In genomic region chr7:143594865-143595264, GRCm38 (mm10) we compare ENCODE assay signal across 9 mouse cellular contexts. TPM values are rescaled to one million over a fixed set of nuclear protein-coding genes. Genes with fewer than 3 reads are reported as not detected.
DNase-seq lines count a peak whose midpoint lies in the region; ATAC-seq and TF ChIP-seq lines count a peak whose summit lies in the region.
"Had no signal": no experiment of that assay in that cellular context is flagged by ENCODE, and none has a peak within 500 bp of the region (broad histone marks: within the 10 kb centered on the region; RNA-seq: fewer than 3 reads in every experiment).

No protein-coding gene starts in this region.

- no peak for TF ChIP-seq POLR2A in kidney, adult 2 months (IDR thresholded peaks at IDR 0.05; ENCODE audit: low read depth, low read length)

- no peak overlapping the region for H3K9ac ChIP-seq in kidney, embryonic 16.5 days (replicated peaks; ENCODE audit: low read length)
- H3K9ac ChIP-seq in intestine, embryonic 15.5 days: no peak overlapping the region
- H3K9ac ChIP-seq in neural tube, embryonic 14.5 days (replicated peaks; ENCODE audit: low read depth, low read length): no peak overlapping the region
- H3K9ac ChIP-seq: hindbrain, embryonic 12.5 days had no signal

- DNase-seq in kidney, adult 2 months: peak; percentile 15
- peak; percentile 24 for DNase-seq in right cerebral cortex, postnatal 14 days
- no peak for DNase-seq in right cerebral cortex, adult 2 months (ENCODE audit: low spot score in 2 of 2)
- no peak for DNase-seq in layer of hippocampus, postnatal 14 days (ENCODE audit: low spot score in 2 of 2)

- H3K36me3 ChIP-seq in kidney, adult 2 months (ENCODE audit: control insufficient read depth, insufficient read depth, low read length): no peaks in the 10 kb centered on the region
- H3K36me3 ChIP-seq in kidney, embryonic 16.5 days (ENCODE audit: insufficient read depth, low read length): 0 out of 2 replicates have a peak, but pooled peaks cover 16% of the 10 kb centered on the region
- peaks cover 7% of the 10 kb centered on the region for H3K36me3 ChIP-seq in intestine, embryonic 15.5 days
- H3K36me3 ChIP-seq in neural tube, embryonic 14.5 days (ENCODE audit: control insufficient read depth, insufficient read depth, low read length): peaks cover 10% of the 10 kb centered on the region; the same call in 1 of the 2 replicates

- H3K27me3 ChIP-seq in kidney, adult 2 months (replicated peaks; ENCODE audit: control insufficient read depth, insufficient read depth, low read length): no peaks in the 10 kb centered on the region
- no peaks in the 10 kb centered on the region for H3K27me3 ChIP-seq in kidney, embryonic 16.5 days (ENCODE audit: insufficient read depth, low read length)
- H3K27me3 ChIP-seq in intestine, embryonic 15.5 days (replicated peaks): no peaks in the 10 kb centered on the region
- H3K27me3 ChIP-seq in neural tube, embryonic 14.5 days (ENCODE audit: control insufficient read depth, insufficient read depth, low read length): no peaks in the 10 kb centered on the region
- H3K27me3 ChIP-seq: hindbrain, embryonic 12.5 days had no signal

- H3K9me3 ChIP-seq in kidney, embryonic 16.5 days (ENCODE audit: low read length): no peaks in the 10 kb centered on the region
- no peaks in the 10 kb centered on the region for H3K9me3 ChIP-seq in intestine, embryonic 15.5 days
- H3K9me3 ChIP-seq in neural tube, embryonic 14.5 days (ENCODE audit: control insufficient read depth, low read length): no peaks in the 10 kb centered on the region
- H3K9me3 ChIP-seq: hindbrain, embryonic 12.5 days had no signal

- no peak overlapping the region for H3K4me3 ChIP-seq in kidney, adult 2 months (ENCODE audit: insufficient read depth, low read depth, low read length)
- no peak overlapping the region for H3K4me3 ChIP-seq in kidney, embryonic 16.5 days (ENCODE audit: low read length)
- no peak overlapping the region for H3K4me3 ChIP-seq in intestine, embryonic 15.5 days (replicated peaks)
- H3K4me3 ChIP-seq in neural tube, embryonic 14.5 days (ENCODE audit: low read depth, low read length): no peak overlapping the region
- H3K4me3 ChIP-seq: hindbrain, embryonic 12.5 days had no signal

- no peak overlapping the region for H3K27ac ChIP-seq in kidney, adult 2 months (ENCODE audit: insufficient read depth, low read depth, low read length)
- H3K27ac ChIP-seq in kidney, embryonic 16.5 days (ENCODE audit: low read length): no peak overlapping the region
- no peak overlapping the region for H3K27ac ChIP-seq in intestine, embryonic 15.5 days
- peak overlapping the region; percentile 44; the same call in 1 of the 2 replicates for H3K27ac ChIP-seq in neural tube, embryonic 14.5 days (ENCODE audit: low read depth, low read length)
- H3K27ac ChIP-seq: hindbrain, embryonic 12.5 days had no signal

- 51% methylated on average over 5 of the region's 5 CpGs for WGBS in kidney, adult 2 months
- WGBS in kidney, embryonic 16.5 days: 54% methylated on average over 5 of the region's 5 CpGs
- WGBS in intestine, embryonic 15.5 days: 36% methylated on average over 5 of the region's 5 CpGs
- 44% methylated on average over 5 of the region's 5 CpGs for WGBS in neural tube, embryonic 14.5 days

- H3K4me2 ChIP-seq in kidney, embryonic 16.5 days (replicated peaks; ENCODE audit: low read depth, low read length): no peak overlapping the region
- H3K4me2 ChIP-seq in intestine, embryonic 15.5 days (replicated peaks): no peak overlapping the region
- H3K4me2 ChIP-seq in neural tube, embryonic 14.5 days (ENCODE audit: low read depth, low read length): no peak overlapping the region
- H3K4me2 ChIP-seq: hindbrain, embryonic 12.5 days had no signal

- no peak for ATAC-seq in kidney, embryonic 16.5 days (ENCODE audit: low FRiP score, low TSS enrichment)
- ATAC-seq in intestine, embryonic 15.5 days: peak; percentile 67
- peak; percentile 58; the same call in 1 of the 2 replicates for ATAC-seq in neural tube, embryonic 14.5 days (ENCODE audit: low read depth)
- no peak for ATAC-seq in inflammation-experienced regulatory T-cells, adult 6 months

- peaks cover 9% of the 10 kb centered on the region; the same call in 1 of the 2 replicates for H3K4me1 ChIP-seq in kidney, adult 2 months (ENCODE audit: control insufficient read depth, insufficient read depth, low read length)
- peaks cover 12% of the 10 kb centered on the region for H3K4me1 ChIP-seq in kidney, embryonic 16.5 days (ENCODE audit: insufficient read depth, low read length)
- peaks cover 22% of the 10 kb centered on the region for H3K4me1 ChIP-seq in intestine, embryonic 15.5 days (replicated peaks)
- H3K4me1 ChIP-seq in neural tube, embryonic 14.5 days (ENCODE audit: control insufficient read depth, insufficient read depth, low read length): peaks cover 19% of the 10 kb centered on the region

- no peak for TF ChIP-seq CTCF in kidney, adult 2 months (conservative IDR thresholded peaks at IDR 0.05; ENCODE audit: insufficient read depth, insufficient read length, low read depth, low read length)

RNA-seq across cellular contexts. Expression of gene Cars, which starts 5.0 kb away (rescaled TPM):
- 8.9 and 9.6 TPM in 2 replicates for polyA plus RNA-seq in kidney, adult 2 months (2012; rRNA removed)
- 72.3 and 74.2 TPM in 2 replicates for polyA plus RNA-seq in kidney, embryonic 16.5 days (2015; fragmentation: Nextera tagmentation; extraction: Ambion mirVana)
- polyA plus RNA-seq in intestine, embryonic 15.5 days (2015; fragmentation: Nextera tagmentation; extraction: Ambion mirVana): 57.6 and 62.7 TPM in 2 replicates
- polyA plus RNA-seq in neural tube, embryonic 14.5 days (2014; fragmentation: Nextera tagmentation; extraction: Ambion mirVana): 65.0 and 67.2 TPM in 2 replicates
- 10 to 100 TPM; 29.9 to 40.2 (median 31.2) TPM for polyA plus RNA-seq in inflammation-experienced regulatory T-cells, adult 6 months (2017; shearing (Covaris generic))
- total RNA-seq in layer of hippocampus, postnatal 14 days (2021): 10 to 100 TPM; 53.8 to 62.8 TPM

RNA-seq across cellular contexts. Expression of gene Tnfrsf26, which starts 33.7 kb away (rescaled TPM):
- 0.91 and 1.4 TPM in 2 replicates for polyA plus RNA-seq in kidney, adult 2 months (2012; rRNA removed)
- polyA plus RNA-seq in kidney, embryonic 16.5 days (2015; fragmentation: Nextera tagmentation; extraction: Ambion mirVana): 0.51 and 0.56 TPM in 2 replicates
- polyA plus RNA-seq in intestine, embryonic 15.5 days (2015; fragmentation: Nextera tagmentation; extraction: Ambion mirVana): 0.35 and 0.38 TPM in 2 replicates
- 0.17 TPM in 1 of 2 replicates, not detected in the other for polyA plus RNA-seq in neural tube, embryonic 14.5 days (2014; fragmentation: Nextera tagmentation; extraction: Ambion mirVana)
- 100 to 1,000 TPM in 2 of 3 experiments, 10 to 100 TPM in 1; 73.7 to 122 (median 117) TPM for polyA plus RNA-seq in inflammation-experienced regulatory T-cells, adult 6 months (2017; shearing (Covaris generic))
- total RNA-seq in layer of hippocampus, postnatal 14 days (2021): under 1 TPM; 0.12 to 0.23 TPM

RNA-seq across cellular contexts. Expression of gene Nap1l4, which starts 46.0 kb away (rescaled TPM):
- polyA plus RNA-seq in kidney, adult 2 months (2012; rRNA removed): 60.2 and 68.7 TPM in 2 replicates
- 291 and 292 TPM in 2 replicates for polyA plus RNA-seq in kidney, embryonic 16.5 days (2015; fragmentation: Nextera tagmentation; extraction: Ambion mirVana)
- 198 TPM in 2 replicates for polyA plus RNA-seq in intestine, embryonic 15.5 days (2015; fragmentation: Nextera tagmentation; extraction: Ambion mirVana)
- polyA plus RNA-seq in neural tube, embryonic 14.5 days (2014; fragmentation: Nextera tagmentation; extraction: Ambion mirVana): 154 and 165 TPM in 2 replicates
- 100 to 1,000 TPM; 258 to 310 (median 262) TPM for polyA plus RNA-seq in inflammation-experienced regulatory T-cells, adult 6 months (2017; shearing (Covaris generic))
- total RNA-seq in layer of hippocampus, postnatal 14 days (2021): 100 to 1,000 TPM; 130 to 138 TPM

RNA-seq across cellular contexts. Expression of gene Tnfrsf22, which starts 54.6 kb away (rescaled TPM):
- 5.4 and 5.6 TPM in 2 replicates for polyA plus RNA-seq in kidney, adult 2 months (2012; rRNA removed)
- polyA plus RNA-seq in kidney, embryonic 16.5 days (2015; fragmentation: Nextera tagmentation; extraction: Ambion mirVana): 10.0 and 12.3 TPM in 2 replicates
- polyA plus RNA-seq in intestine, embryonic 15.5 days (2015; fragmentation: Nextera tagmentation; extraction: Ambion mirVana): 6.1 and 6.9 TPM in 2 replicates
- 3.2 and 5.7 TPM in 2 replicates for polyA plus RNA-seq in neural tube, embryonic 14.5 days (2014; fragmentation: Nextera tagmentation; extraction: Ambion mirVana)
- 10 to 100 TPM in 2 of 3 experiments, 1 to 10 TPM in 1; 6.9 to 21.9 (median 16.0) TPM for polyA plus RNA-seq in inflammation-experienced regulatory T-cells, adult 6 months (2017; shearing (Covaris generic))
- total RNA-seq in layer of hippocampus, postnatal 14 days (2021): 1 to 10 TPM; 2.1 to 2.9 TPM

Comparison
In these comparisons a context has a peak if more than half of its experiments do, and no peak if none do; other contexts are left out.
1. DNase-seq: peak in kidney, adult 2 months (single experiment) and right cerebral cortex, postnatal 14 days (single experiment); none in right cerebral cortex, adult 2 months (0 of 2) and layer of hippocampus, postnatal 14 days (0 of 2).
2. ATAC-seq: peak in intestine, embryonic 15.5 days (single experiment) and neural tube, embryonic 14.5 days (single experiment); none in kidney, embryonic 16.5 days (single experiment) and inflammation-experienced regulatory T-cells, adult 6 months (single experiment).
3. RNA of gene Tnfrsf26, which starts 33.7 kb away (polyA plus RNA-seq): 73.7 to 122 TPM in inflammation-experienced regulatory T-cells, adult 6 months; 0.91 to 1.4 TPM in kidney, adult 2 months, 0.51 to 0.56 TPM in kidney, embryonic 16.5 days, 0.35 to 0.38 TPM in intestine, embryonic 15.5 days and 0.17 TPM in neural tube, embryonic 14.5 days; every median in the first group is over 10 times any median in the second.